Mouse (Mus musculus): Measurements from ENCODE around the gene L3mbtl4. TPM values are rescaled to one million over a fixed set of nuclear protein-coding genes. Genes with fewer than 3 reads are reported as not detected.

L3mbtl4 gene
- total and polyA plus RNA-seq, 3 experiments: not detected

GRCm38 (mm10) chr17:68793741-68794140 is 520.1 kb downstream of the L3mbtl4 start:
- H3K9me3 ChIP-seq (replicated peaks; ENCODE audit: low read length): peaks cover 55% of the 10 kb centered on the region
- H3K27ac ChIP-seq (ENCODE audit: insufficient read depth, low read depth): no peak overlapping the region
- no peak for DNase-seq (ENCODE audit: extremely low read depth)
- H3K4me3 ChIP-seq (replicated peaks in 1 of 3; ENCODE audit: low read depth in 2 of 3, low read length in 2 of 3, poor library complexity in 1 of 3): no peak overlapping the region
- H3K27me3 ChIP-seq (replicated peaks): no peaks in the 10 kb centered on the region
- dilution Hi-C loops (cut with MboI; ENCODE audit: extremely low pct_ligation_motif_present, extremely low pct_unique_long_range_greater_than_20kb, low sequenced_read_pairs) (no loop called here), in situ Hi-C loops (cut with MboI; ENCODE audit: low pct_ligation_motif_present, low pct_unique_long_range_greater_than_20kb, low sequenced_read_pairs) (no loop called here)
- no peaks in the 10 kb centered on the region for H3K4me1 ChIP-seq (ENCODE audit: control insufficient read depth in 1 of 2, insufficient read depth in 2 of 2)
- H3K4me2 ChIP-seq (ENCODE audit: insufficient read depth, low read depth, poor library complexity, severe bottlenecking): no peak overlapping the region
- no peaks in the 10 kb centered on the region for H3K79me2 ChIP-seq (replicated peaks; ENCODE audit: control insufficient read depth, extremely low read depth, insufficient read depth, poor library complexity, severe bottlenecking)
- TF ChIP-seq CHD2 (IDR thresholded peaks at IDR 0.05; ENCODE audit: low read length): no peak
- no peak for TF ChIP-seq IRF4 (IDR thresholded peaks at IDR 0.05; ENCODE audit: low read depth, low read length)
- no peak for TF ChIP-seq SIN3A (IDR thresholded peaks at IDR 0.05; ENCODE audit: low read length)
- no peak for TF ChIP-seq ZKSCAN1 (IDR thresholded peaks at IDR 0.05; ENCODE audit: borderline replicate concordance, low read depth, low read length)
- no peak for TF ChIP-seq MEF2A (IDR thresholded peaks at IDR 0.05; ENCODE audit: borderline replicate concordance, low read depth, low read length)
- TF ChIP-seq JUN (IDR thresholded peaks at IDR 0.05; ENCODE audit: insufficient read depth, low read depth, low read length): no peak
- H3K9ac ChIP-seq (ENCODE audit: insufficient read depth, low read depth): no peak overlapping the region
- H3K36me3 ChIP-seq (replicated peaks in 1 of 2; ENCODE audit: control insufficient read depth in 1 of 2, insufficient read depth in 1 of 2, low read length in 1 of 2): no peaks in the 10 kb centered on the region

GRCm38 (mm10) chr17:68826323-68826722 is 552.7 kb downstream of the L3mbtl4 start, which contains the start of gene Tmem200c:
Gene Tmem200c, plus strand, starts transcription at chr17:68826623.
- DNase-seq (ENCODE audit: extremely low read depth): no peak
- H3K9ac ChIP-seq (ENCODE audit: insufficient read depth, low read depth): no peak within 1 kb of the TSS
- H3K4me3 ChIP-seq (replicated peaks in 1 of 3; ENCODE audit: low read depth in 2 of 3, low read length in 2 of 3, poor library complexity in 1 of 3): no peak within 1 kb of the TSS
- no peaks in the 10 kb centered on the region for H3K79me2 ChIP-seq (replicated peaks; ENCODE audit: control insufficient read depth, extremely low read depth, insufficient read depth, poor library complexity, severe bottlenecking)
- H3K27ac ChIP-seq (ENCODE audit: insufficient read depth, low read depth): no peak within 1 kb of the TSS
- peaks cover 64% of the 10 kb centered on the region for H3K9me3 ChIP-seq (replicated peaks; ENCODE audit: low read length)
- H3K4me2 ChIP-seq (ENCODE audit: insufficient read depth, low read depth, poor library complexity, severe bottlenecking): no peak within 1 kb of the TSS
- H3K4me1 ChIP-seq (ENCODE audit: control insufficient read depth in 1 of 2, insufficient read depth in 2 of 2): no peaks in the 10 kb centered on the region
- no peaks in the 10 kb centered on the region for H3K27me3 ChIP-seq (replicated peaks)
- H3K36me3 ChIP-seq (replicated peaks in 1 of 2; ENCODE audit: control insufficient read depth in 1 of 2, insufficient read depth in 1 of 2, low read length in 1 of 2): no peaks in the 10 kb centered on the region
- dilution Hi-C loops (cut with MboI; ENCODE audit: extremely low pct_ligation_motif_present, extremely low pct_unique_long_range_greater_than_20kb, low sequenced_read_pairs) (no loop called here), in situ Hi-C loops (cut with MboI; ENCODE audit: low pct_ligation_motif_present, low pct_unique_long_range_greater_than_20kb, low sequenced_read_pairs) (no loop called here)
- TF ChIP-seq RCOR1 (conservative IDR thresholded peaks at IDR 0.05; ENCODE audit: low read depth, low read length) (no peak), CHD1 (IDR thresholded peaks at IDR 0.05; ENCODE audit: low read depth, low read length) (no peak), RAD21 (IDR thresholded peaks at IDR 0.05; ENCODE audit: low read depth, low read length) (no peak), PAX5 (IDR thresholded peaks at IDR 0.05; ENCODE audit: low read length) (no peak), MXI1 (IDR thresholded peaks at IDR 0.05; ENCODE audit: low read depth, low read length) (no peak), ZC3H11A (IDR thresholded peaks at IDR 0.05; ENCODE audit: low read depth, low read length) (no peak), ZNF384 (IDR thresholded peaks at IDR 0.05; ENCODE audit: low read depth, low read length) (no peak), POLR2A (IDR thresholded peaks at IDR 0.05; ENCODE audit: low read depth, low read length) (no peak), ETS1 (conservative IDR thresholded peaks at IDR 0.05; ENCODE audit: low read depth, low read length) (no peak), KAT2A (IDR thresholded peaks at IDR 0.05; ENCODE audit: insufficient replicate concordance, low read length) (no peak), USF1 (IDR thresholded peaks at IDR 0.05; ENCODE audit: low read depth, low read length) (no peak), IRF4 (IDR thresholded peaks at IDR 0.05; ENCODE audit: low read depth, low read length) (no peak), JUN (IDR thresholded peaks at IDR 0.05; ENCODE audit: insufficient read depth, low read depth, low read length) (no peak), EP300 (IDR thresholded peaks at IDR 0.05; ENCODE audit: low read length) (no peak), GABPA (IDR thresholded peaks at IDR 0.05; ENCODE audit: insufficient replicate concordance, low read depth, low read length) (no peak), MAFK (IDR thresholded peaks at IDR 0.05; ENCODE audit: insufficient replicate concordance, low read length) (no peak), USF2 (conservative IDR thresholded peaks at IDR 0.05; ENCODE audit: low read depth, low read length) (no peak), CHD2 (IDR thresholded peaks at IDR 0.05; ENCODE audit: low read length) (no peak), E2F4 (IDR thresholded peaks at IDR 0.05; ENCODE audit: insufficient replicate concordance, low read depth, low read length) (no peak)
